Mouse (Mus musculus) small intestine, adult 2 months (tissue): ENCODE data around the gene Lsamp. TPM values are rescaled to one million over a fixed set of nuclear protein-coding genes. Genes with fewer than 3 reads are reported as not detected.

ENCODE experiments used
- H3K27ac ChIP-seq: fragments of 200-500 bp; 2 replicates; pipeline ENCODE4 v1.5.1; 2012; ENCODE audit warnings: low read depth, low read length, control low read depth, inconsistent platforms; ENCODE audit not compliant: insufficient read depth
- H3K27me3 ChIP-seq: fragments of 200-500 bp; 2 replicates; pipeline ENCODE4 v1.6.1; 2012; ENCODE audit warnings: mild to moderate bottlenecking, moderate library complexity, low read length, inconsistent platforms; ENCODE audit not compliant: control insufficient read depth, insufficient read depth
- H3K36me3 ChIP-seq: fragments of 200-500 bp; 2 replicates; pipeline ENCODE4 v1.6.1; 2012; ENCODE audit warnings: mild to moderate bottlenecking, low read length, control low read depth, inconsistent platforms; ENCODE audit not compliant: control insufficient read depth, insufficient read depth
- H3K4me1 ChIP-seq: fragments of 200-500 bp; 2 replicates; pipeline ENCODE4 v1.6.1; 2012; ENCODE audit warnings: low read length, inconsistent platforms, mixed read lengths; ENCODE audit not compliant: control insufficient read depth, insufficient read depth, insufficient read length
- H3K4me3 ChIP-seq: fragments of 200-500 bp; 2 replicates; pipeline ENCODE4 v1.5.1; 2012; ENCODE audit warnings: low read depth, mild to moderate bottlenecking, control low read depth, inconsistent platforms, low read length, moderate library complexity
- CTCF ChIP-seq: fragments of 200-500 bp; IDR thresholded peaks from 2 replicates; pipeline ENCODE4 v1.5.1; 2012; ENCODE audit warnings: low read depth, mild to moderate bottlenecking, control low read depth, inconsistent platforms, low read length, moderate library complexity, mixed read lengths; ENCODE audit not compliant: insufficient replicate concordance, insufficient read length; ENCODE audit errors: extremely low read depth
- POLR2A ChIP-seq: fragments of 200-500 bp; IDR thresholded peaks from 2 replicates; pipeline ENCODE4 v1.6.1; 2012; ENCODE audit warnings: low read depth, mild to moderate bottlenecking, control low read depth, inconsistent platforms, low read length, moderate library complexity
- WGBS: fragments of 180-500 bp; shearing (Covaris S2); methylation state at CpG from one replicate; pipeline ENCODE4 v1.1.7; 2018; 5-methylcytosine and 5-hydroxymethylcytosine counted together
- polyA plus RNA-seq: library from polyadenylated mRNA; depleted of rRNA; stranded (reverse); fragments of >200 nt; gene quantifications from 2 replicates; pipeline ENCODE4 v1.2.3, GENCODE M21; 2012

The Lsamp gene
- polyA plus RNA-seq, 1 experiment: 0.08 TPM

- Histone ChIP-seq H3K27ac (no peak overlapping the region), H3K27me3 (no peaks in the 10 kb centered on the region), H3K4me3 (no peak overlapping the region), H3K4me1 (no peaks in the 10 kb centered on the region), H3K36me3 (no peaks in the 10 kb centered on the region)
- TF ChIP-seq CTCF (no peak), POLR2A (no peak)
- 58% methylated on average over 3 of the region's 3 CpGs for WGBS
Observed at GRCm38 (mm10) chr16:40710068-40710467, 725.9 kb downstream of the Lsamp start.

GRCm38 (mm10) chr16:40710491-40710890 is 726.3 kb downstream of the Lsamp start:
- no peak overlapping the region for H3K27ac ChIP-seq
- no peak overlapping the region for H3K4me3 ChIP-seq
- no peaks in the 10 kb centered on the region for H3K4me1 ChIP-seq
- H3K27me3 ChIP-seq: no peaks in the 10 kb centered on the region
- H3K36me3 ChIP-seq: no peaks in the 10 kb centered on the region
- no peak for TF ChIP-seq CTCF
- no peak for TF ChIP-seq POLR2A
- WGBS: 79% methylated on average over 5 of the region's 5 CpGs

GRCm38 (mm10) chr16:40713725-40714124 is 729.6 kb downstream of the Lsamp start:
- Histone ChIP-seq H3K27ac (no peak overlapping the region), H3K4me3 (no peak overlapping the region), H3K36me3 (no peaks in the 10 kb centered on the region), H3K27me3 (no peaks in the 10 kb centered on the region), H3K4me1 (no peaks in the 10 kb centered on the region)
- TF ChIP-seq POLR2A: no peak
- TF ChIP-seq CTCF: no peak
- 67% methylated on average over 3 of the region's 3 CpGs for WGBS

- Histone ChIP-seq H3K4me1 (no peaks in the 10 kb centered on the region), H3K27ac (no peak overlapping the region), H3K4me3 (no peak overlapping the region), H3K36me3 (no peaks in the 10 kb centered on the region), H3K27me3 (no peaks in the 10 kb centered on the region)
- 38% methylated on average over 6 of the region's 6 CpGs for WGBS
- TF ChIP-seq CTCF (no peak), POLR2A (no peak)
Observed at GRCm38 (mm10) chr16:40739015-40739414, 754.9 kb downstream of the Lsamp start.

- no peaks in the 10 kb centered on the region for H3K4me1 ChIP-seq
- no peaks in the 10 kb centered on the region for H3K36me3 ChIP-seq
- H3K4me3 ChIP-seq: no peak overlapping the region
- no peak overlapping the region for H3K27ac ChIP-seq
- WGBS: 80% methylated on average over 6 of the region's 6 CpGs
- TF ChIP-seq POLR2A: no peak
- TF ChIP-seq CTCF: no peak
- H3K27me3 ChIP-seq: no peaks in the 10 kb centered on the region
Observed at GRCm38 (mm10) chr16:40739771-40740170, 755.6 kb downstream of the Lsamp start.

GRCm38 (mm10) chr16:40740273-40740672 is 756.1 kb downstream of the Lsamp start:
- WGBS: 80% methylated on average over 8 of the region's 8 CpGs
- TF ChIP-seq CTCF (no peak), POLR2A (no peak)
- H3K36me3 ChIP-seq: no peaks in the 10 kb centered on the region

GRCm38 (mm10) chr16:40827191-40827590 is 843.0 kb downstream of the Lsamp start:
- H3K4me1 ChIP-seq: no peaks in the 10 kb centered on the region
- H3K27ac ChIP-seq: no peak overlapping the region
- no peaks in the 10 kb centered on the region for H3K36me3 ChIP-seq
- no peak overlapping the region for H3K4me3 ChIP-seq
- WGBS: 38% methylated on average over 1 of the region's 1 CpGs
- no peaks in the 10 kb centered on the region for H3K27me3 ChIP-seq
- TF ChIP-seq POLR2A: no peak
- no peak for TF ChIP-seq CTCF

More at GRCm38 (mm10) chr16:40740273-40740672, 756.1 kb downstream of the Lsamp start:
- H3K27ac ChIP-seq: no peak overlapping the region
- H3K4me3 ChIP-seq: no peak overlapping the region
- H3K4me1 ChIP-seq: no peaks in the 10 kb centered on the region
- H3K27me3 ChIP-seq: no peaks in the 10 kb centered on the region

- no peaks in the 10 kb centered on the region for H3K27me3 ChIP-seq
- TF ChIP-seq POLR2A (no peak), CTCF (no peak)
- no peaks in the 10 kb centered on the region for H3K4me1 ChIP-seq
- H3K27ac ChIP-seq: no peak overlapping the region
- H3K36me3 ChIP-seq: no peaks in the 10 kb centered on the region
- H3K4me3 ChIP-seq: no peak overlapping the region
Observed at GRCm38 (mm10) chr16:40831536-40831935, 847.4 kb downstream of the Lsamp start.
